Mouse (Mus musculus) liver, embryonic 13.5 days (tissue): ENCODE measurements around the gene Nkx2-3. TPM values are rescaled to one million over a fixed set of nuclear protein-coding genes. Genes with fewer than 3 reads are reported as not detected.

Experiments used
- ATAC-seq: fragments of 200-750 bp; cut with Nextera tagmentation; 2 replicates; pipeline ENCODE4 v1.8.0; 2017; ENCODE audit warnings: low read depth, mild to moderate bottlenecking, moderate number of reproducible peaks, moderate library complexity
- DNase-seq: peaks from one replicate; pipeline ENCODE4 v3.0.0; 2022
- H3K27ac ChIP-seq: fragments of 300-500 bp; sonication (generic); 2 replicates; pipeline ENCODE4 v1.5.1; 2015; ENCODE audit warnings: moderate library complexity, mild to moderate bottlenecking, inconsistent platforms
- H3K27me3 ChIP-seq: fragments of 300-500 bp; sonication (generic); 2 replicates; pipeline ENCODE4 v1.6.1; 2015; ENCODE audit warnings: mild to moderate bottlenecking, inconsistent platforms
- H3K36me3 ChIP-seq: fragments of 300-500 bp; sonication (generic); 2 replicates; pipeline ENCODE4 v1.6.1; 2015; ENCODE audit warnings: mild to moderate bottlenecking, inconsistent platforms
- H3K4me1 ChIP-seq: fragments of 300-500 bp; sonication (generic); replicated peaks from 2 replicates; pipeline ENCODE4 v1.6.1; 2015; ENCODE audit warnings: inconsistent platforms
- H3K4me2 ChIP-seq: fragments of 300-500 bp; sonication (generic); 2 replicates; pipeline ENCODE4 v1.6.1; 2015; ENCODE audit warnings: inconsistent platforms, mild to moderate bottlenecking, moderate library complexity
- H3K4me3 ChIP-seq: fragments of 300-500 bp; sonication (generic); replicated peaks from 2 replicates; pipeline ENCODE4 v1.5.1; 2015; ENCODE audit warnings: mild to moderate bottlenecking, inconsistent platforms
- H3K9ac ChIP-seq: fragments of 300-500 bp; sonication (generic); 2 replicates; pipeline ENCODE4 v1.6.1; 2015; ENCODE audit warnings: mild to moderate bottlenecking, inconsistent platforms
- H3K9me3 ChIP-seq: fragments of 300-500 bp; sonication (generic); replicated peaks from 2 replicates; pipeline ENCODE4 v1.6.1; 2016; ENCODE audit warnings: inconsistent platforms
- WGBS: fragments of 180-500 bp; shearing (Covaris S2); methylation state at CpG from one replicate; pipeline ENCODE4 v1.1.7; 2015; ENCODE audit not compliant: insufficient replicate concordance; 5-methylcytosine and 5-hydroxymethylcytosine counted together
- polyA plus RNA-seq: library from polyadenylated mRNA; unstranded; fragments of >200 nt; fragmentation: Nextera tagmentation; extraction: Ambion mirVana; gene quantifications from 2 replicates; pipeline ENCODE4 v1.2.1, GENCODE M21; 2015

The Nkx2-3 gene
- polyA plus RNA-seq, 1 experiment from 2014 or later: 0.21 TPM

DNA sequence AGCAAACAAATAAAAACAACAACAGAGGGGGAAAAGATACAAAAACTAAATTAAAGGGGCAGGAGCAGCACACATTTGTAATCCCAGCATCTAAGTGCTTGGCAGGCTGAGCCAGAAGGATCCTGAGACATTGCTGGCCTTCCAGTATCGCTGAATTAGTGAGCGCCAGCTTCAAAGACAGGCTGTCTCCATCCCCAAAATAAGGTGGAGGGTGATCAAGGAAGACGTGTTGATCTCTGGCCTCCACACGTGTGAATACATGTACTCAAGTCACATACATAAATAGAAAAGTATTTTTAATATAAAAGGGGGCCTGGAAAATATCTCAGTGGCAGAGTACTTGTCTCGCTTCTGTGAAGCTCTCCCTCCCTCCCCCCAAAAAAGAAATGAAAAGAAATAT is 15.1 kb upstream of the Nkx2-3 start:
- no peak overlapping the region for H3K4me3 ChIP-seq
- peaks cover 94% of the 10 kb centered on the region for H3K27me3 ChIP-seq
- H3K9ac ChIP-seq: no peak overlapping the region
- no peak for ATAC-seq
- H3K9me3 ChIP-seq: no peaks in the 10 kb centered on the region
- no peak for DNase-seq
- 49% methylated on average over 5 of the region's 5 CpGs for WGBS
- peaks cover 12% of the 10 kb centered on the region; the same call in 1 of the 2 replicates for H3K4me1 ChIP-seq
- no peaks in the 10 kb centered on the region for H3K36me3 ChIP-seq
- H3K4me2 ChIP-seq: no peak overlapping the region
- H3K27ac ChIP-seq: no peak overlapping the region

DNA sequence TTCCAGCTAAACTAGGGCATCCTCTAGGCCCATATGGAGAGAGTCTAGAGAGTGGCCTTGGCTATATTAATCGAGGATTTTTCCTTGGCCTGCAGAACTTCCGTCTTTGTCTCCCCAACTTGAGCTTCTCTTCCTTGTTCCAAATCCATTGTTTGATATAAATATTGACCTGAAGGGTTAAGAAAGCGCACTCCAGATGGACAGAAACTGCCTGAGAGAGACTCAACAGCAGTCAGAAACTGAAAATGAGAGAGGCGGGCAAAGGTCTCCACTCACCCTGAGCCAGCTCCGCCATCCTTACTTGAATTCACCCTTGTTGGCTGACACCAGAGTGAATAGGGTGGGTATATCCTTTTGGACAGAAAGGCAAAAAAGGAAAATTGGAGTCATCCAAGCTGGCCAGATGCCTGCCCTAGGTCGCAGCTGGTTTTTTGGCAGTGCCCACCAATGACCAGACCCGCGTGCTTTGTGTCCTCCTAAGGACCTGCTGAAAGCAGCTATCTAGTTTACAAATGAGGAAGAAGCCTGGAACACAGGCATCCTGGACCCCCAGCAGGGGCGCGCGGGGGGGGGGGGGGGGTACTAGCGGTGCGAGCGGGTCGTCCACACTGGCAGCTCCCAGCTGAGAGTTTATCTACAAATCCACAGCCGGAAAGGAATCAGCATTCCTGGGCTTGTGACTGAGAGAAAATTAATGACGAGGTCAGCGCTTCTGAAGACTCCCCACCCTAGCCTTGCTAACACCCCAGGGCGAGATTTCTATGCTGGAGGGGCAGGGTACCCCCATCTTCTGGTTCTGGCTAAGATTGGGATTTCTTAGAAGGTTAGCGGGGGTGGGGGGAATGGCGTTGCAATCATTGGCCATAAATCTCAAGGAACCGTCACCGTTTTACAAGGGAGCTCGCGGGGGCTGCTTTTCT is 13.1 kb upstream of the Nkx2-3 start:
- ATAC-seq: no peak
- peak overlapping the region; percentile 23 for H3K4me2 ChIP-seq

DNA sequence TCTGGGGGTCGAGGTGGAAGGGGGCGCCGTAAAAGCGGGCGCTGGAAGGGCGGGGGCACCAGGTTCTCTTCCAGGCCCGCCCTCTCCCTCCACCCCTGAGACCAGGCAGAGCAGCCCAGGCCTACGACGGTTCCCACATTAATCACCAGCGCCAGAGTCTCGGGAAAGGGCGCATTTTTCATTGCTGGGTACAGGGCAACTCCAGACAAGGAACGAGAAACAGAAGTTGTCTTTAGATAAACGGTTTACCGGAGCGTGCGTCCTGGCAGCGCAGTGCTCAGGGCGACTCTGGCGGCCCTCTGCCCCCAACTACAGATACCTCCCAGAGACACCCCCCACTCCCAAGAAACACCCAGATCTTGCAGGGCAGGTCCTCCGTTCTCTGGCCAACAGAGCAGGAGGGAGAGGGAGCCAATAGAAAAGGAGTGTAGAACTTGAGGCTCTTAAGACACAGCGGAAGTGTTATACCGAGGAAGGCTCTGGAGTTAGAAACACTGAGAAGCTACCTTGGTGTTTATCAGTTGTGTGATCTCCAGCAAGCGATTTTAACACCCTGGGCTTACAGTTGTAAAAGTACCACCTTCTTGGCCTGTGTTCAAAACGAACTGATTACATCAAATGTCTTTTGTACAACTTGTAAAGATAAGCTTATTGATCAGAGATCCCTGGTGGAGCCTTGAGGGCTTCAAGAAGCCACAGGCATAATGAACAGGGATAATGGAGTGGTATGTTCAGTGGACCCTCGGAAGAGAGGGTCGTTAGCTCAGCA is 12.2 kb upstream of the Nkx2-3 start:
- Histone ChIP-seq H3K4me2 (peak overlapping the region; percentile 23), H3K9me3 (no peaks in the 10 kb centered on the region), H3K27ac (no peak overlapping the region), H3K9ac (no peak overlapping the region), H3K4me3 (0 out of 2 replicates have a peak overlapping the region, but pooled peaks have one; percentile 11), H3K27me3 (peaks cover 99% of the 10 kb centered on the region), H3K4me1 (peaks cover 12% of the 10 kb centered on the region; the same call in 1 of the 2 replicates), H3K36me3 (no peaks in the 10 kb centered on the region)
- WGBS: 1% methylated on average over 27 of the region's 27 CpGs
- DNase-seq: no peak
- ATAC-seq: no peak

More for the DNA sequence above, 13.1 kb upstream of the Nkx2-3 start:
- WGBS: 8% methylated on average over 25 of the region's 25 CpGs
- H3K27ac ChIP-seq: no peak overlapping the region
- no peaks in the 10 kb centered on the region for H3K36me3 ChIP-seq
- no peak for DNase-seq
- peaks cover 12% of the 10 kb centered on the region; the same call in 1 of the 2 replicates for H3K4me1 ChIP-seq
- peaks cover 95% of the 10 kb centered on the region for H3K27me3 ChIP-seq
- H3K9ac ChIP-seq: no peak overlapping the region
- 0 out of 2 replicates have a peak overlapping the region, but pooled peaks have one; percentile 11 for H3K4me3 ChIP-seq
- no peaks in the 10 kb centered on the region for H3K9me3 ChIP-seq

DNA sequence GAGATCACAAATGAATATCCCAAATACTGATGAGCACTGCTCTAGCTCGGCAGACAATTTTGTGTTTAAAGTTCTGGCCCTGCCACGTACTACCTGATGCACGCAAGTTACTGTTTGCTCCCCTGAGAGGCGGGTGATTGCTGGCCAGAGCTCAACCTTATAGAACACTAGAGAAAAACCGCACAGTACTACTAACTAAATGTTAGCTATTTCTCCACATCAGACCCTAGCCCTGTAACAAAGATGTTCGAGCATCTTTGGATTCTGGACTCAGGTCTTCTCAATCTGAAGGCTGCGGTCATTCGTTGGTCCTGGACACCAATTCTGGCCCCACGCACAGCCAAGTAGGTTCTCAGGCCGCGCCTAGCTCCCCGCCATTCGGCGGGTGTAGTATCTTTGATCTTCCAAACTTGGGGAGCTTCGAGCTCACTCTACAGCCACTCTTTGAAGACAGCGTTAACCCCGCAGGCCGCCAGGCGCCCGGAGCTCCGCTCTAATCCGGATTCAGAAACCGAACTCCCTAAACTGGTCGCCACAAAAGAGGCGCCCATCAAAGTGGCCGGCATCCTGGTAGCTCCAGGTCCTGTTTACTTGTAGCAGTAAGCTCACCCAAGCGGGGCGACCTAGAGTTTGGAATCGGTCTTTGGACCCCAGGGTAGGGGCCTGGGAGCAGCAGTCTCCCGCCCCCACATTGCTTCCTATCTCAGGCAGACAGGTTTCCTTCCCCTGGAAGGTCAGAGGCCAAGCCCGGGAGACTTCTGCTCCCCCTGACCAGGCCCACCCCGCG is 11.4 kb upstream of the Nkx2-3 start:
- Histone ChIP-seq H3K4me2 (no peak overlapping the region), H3K9me3 (no peaks in the 10 kb centered on the region), H3K27ac (no peak overlapping the region), H3K4me1 (peaks cover 12% of the 10 kb centered on the region; the same call in 1 of the 2 replicates), H3K9ac (no peak overlapping the region), H3K4me3 (no peak overlapping the region), H3K27me3 (peaks cover 99% of the 10 kb centered on the region), H3K36me3 (no peaks in the 10 kb centered on the region)
- DNase-seq (no peak), ATAC-seq (no peak)
- 4% methylated on average over 33 of the region's 33 CpGs for WGBS

DNA sequence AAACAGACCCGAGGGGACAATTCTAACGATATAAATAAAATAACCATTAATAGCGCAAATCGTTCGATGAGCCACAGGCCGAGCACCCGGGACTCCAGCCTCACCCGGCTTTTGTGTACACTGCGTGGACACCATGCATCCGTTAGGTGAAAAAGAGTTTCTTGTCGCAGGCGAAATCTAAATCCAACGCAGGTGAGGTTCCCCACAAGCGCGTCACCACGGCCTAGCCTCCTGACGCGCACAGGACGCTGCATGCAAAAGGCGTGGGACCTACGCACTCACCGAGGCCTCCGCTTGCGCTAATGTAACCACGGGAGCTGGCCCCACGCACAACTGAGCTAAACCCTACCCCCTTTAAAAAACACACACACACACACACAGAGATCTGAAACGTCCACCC is 10.7 kb upstream of the Nkx2-3 start:
- Histone ChIP-seq H3K4me2 (no peak overlapping the region), H3K9me3 (no peaks in the 10 kb centered on the region), H3K4me1 (peaks cover 12% of the 10 kb centered on the region; the same call in 1 of the 2 replicates), H3K27me3 (peaks cover 99% of the 10 kb centered on the region), H3K36me3 (no peaks in the 10 kb centered on the region), H3K4me3 (no peak overlapping the region), H3K27ac (no peak overlapping the region), H3K9ac (no peak overlapping the region)
- no peak for DNase-seq
- no peak for ATAC-seq
- WGBS: 9% methylated on average over 27 of the region's 27 CpGs

DNA sequence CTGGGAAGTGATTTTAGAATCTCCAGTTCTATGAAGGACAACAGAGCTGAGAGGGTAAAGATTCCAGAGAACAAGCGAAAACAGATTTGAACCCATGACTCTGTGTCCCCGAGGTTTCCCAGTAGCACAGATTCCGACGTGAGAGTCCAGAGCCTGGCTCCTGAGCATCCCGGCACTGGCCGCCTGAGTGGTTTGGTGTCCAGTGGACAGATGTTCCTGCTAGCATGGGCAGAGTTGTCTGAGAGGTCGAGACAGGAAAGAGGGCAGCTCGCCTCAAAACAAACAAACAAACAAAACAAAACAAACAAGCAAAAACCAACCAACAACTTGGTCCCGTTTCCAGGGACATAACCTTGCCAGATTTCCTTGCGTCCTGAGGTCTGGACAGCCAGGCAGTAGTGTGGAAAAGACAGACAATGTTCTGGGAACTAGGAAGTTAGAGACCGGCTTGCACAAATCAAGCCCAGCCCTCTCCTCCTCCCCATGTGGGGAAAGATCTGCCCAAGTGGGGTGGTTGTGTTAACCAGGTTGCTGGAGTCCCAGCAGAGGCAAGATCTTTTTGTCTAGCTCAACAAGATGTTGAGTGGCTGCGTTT is 10.0 kb upstream of the Nkx2-3 start:
- Histone ChIP-seq H3K36me3 (no peaks in the 10 kb centered on the region), H3K4me1 (peaks cover 12% of the 10 kb centered on the region; the same call in 1 of the 2 replicates), H3K4me2 (no peak overlapping the region), H3K27ac (no peak overlapping the region), H3K9ac (no peak overlapping the region), H3K27me3 (peaks cover 99% of the 10 kb centered on the region), H3K4me3 (no peak overlapping the region), H3K9me3 (no peaks in the 10 kb centered on the region)
- 18% methylated on average over 12 of the region's 12 CpGs for WGBS
- ATAC-seq (no peak), DNase-seq (no peak)

DNA sequence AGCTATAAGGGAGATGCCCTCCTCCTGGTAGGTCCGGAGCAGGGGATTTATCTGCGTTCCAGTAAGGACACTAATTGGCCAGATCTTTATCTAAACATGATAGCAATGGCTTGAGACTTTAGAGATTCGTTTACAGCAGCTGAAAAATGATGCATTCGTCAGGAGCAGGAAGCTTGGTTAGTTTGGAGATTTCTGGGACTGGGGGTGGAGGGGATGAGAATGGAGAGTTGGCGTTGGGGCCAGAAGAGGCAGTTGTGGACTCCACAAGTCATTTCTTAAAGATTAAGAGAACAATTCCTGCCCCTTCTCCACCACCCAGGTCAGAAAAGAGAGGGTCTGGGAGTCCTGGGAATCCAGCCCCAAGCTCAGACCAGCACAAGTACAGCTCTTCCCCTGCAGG is 8.6 kb upstream of the Nkx2-3 start:
- Histone ChIP-seq H3K9me3 (no peaks in the 10 kb centered on the region), H3K4me3 (no peak overlapping the region), H3K27me3 (peaks cover 100% of the 10 kb centered on the region), H3K36me3 (no peaks in the 10 kb centered on the region), H3K27ac (no peak overlapping the region), H3K4me2 (no peak overlapping the region), H3K4me1 (peaks cover 12% of the 10 kb centered on the region; the same call in 1 of the 2 replicates), H3K9ac (no peak overlapping the region)
- DNase-seq (no peak), ATAC-seq (no peak)
- 20% methylated on average over 5 of the region's 5 CpGs for WGBS

DNA sequence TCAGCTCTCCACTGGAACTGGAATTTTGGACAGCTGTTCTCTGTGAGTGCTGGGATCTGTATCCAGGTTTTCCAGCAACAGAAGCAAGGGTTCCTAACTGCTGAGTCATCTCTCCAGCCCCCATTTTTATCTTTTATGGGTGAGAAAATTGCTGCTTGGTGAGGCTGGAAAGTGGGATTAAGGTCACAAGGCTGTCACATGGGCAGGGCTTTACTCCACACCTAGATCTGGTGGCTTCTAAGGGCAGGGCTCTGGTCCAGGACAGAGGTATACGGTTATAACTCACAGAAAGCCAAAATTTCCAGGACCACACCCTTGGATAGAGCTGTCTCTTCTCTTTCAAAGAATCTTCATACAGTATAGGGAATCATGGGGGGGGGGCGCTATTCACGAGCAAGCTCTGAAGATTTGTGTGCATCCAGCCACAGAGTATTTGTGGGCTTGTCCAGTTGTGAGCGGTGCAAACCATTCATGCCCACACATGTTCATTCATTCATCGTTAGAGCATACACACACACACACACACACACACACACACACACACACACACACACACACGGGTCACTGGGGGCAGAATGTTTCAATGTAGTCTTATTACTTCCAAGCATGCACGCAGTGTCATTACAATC is 7.5 kb upstream of the Nkx2-3 start:
- no peak overlapping the region for H3K4me3 ChIP-seq
- no peaks in the 10 kb centered on the region for H3K36me3 ChIP-seq
- H3K9me3 ChIP-seq: no peaks in the 10 kb centered on the region
- H3K27me3 ChIP-seq: peaks cover 99% of the 10 kb centered on the region
- no peak overlapping the region for H3K27ac ChIP-seq
- DNase-seq (no peak), ATAC-seq (no peak)
- 22% methylated on average over 7 of the region's 7 CpGs for WGBS
- H3K9ac ChIP-seq: no peak overlapping the region
- H3K4me1 ChIP-seq: peaks cover 7% of the 10 kb centered on the region; the same call in 1 of the 2 replicates
- no peak overlapping the region for H3K4me2 ChIP-seq

DNA sequence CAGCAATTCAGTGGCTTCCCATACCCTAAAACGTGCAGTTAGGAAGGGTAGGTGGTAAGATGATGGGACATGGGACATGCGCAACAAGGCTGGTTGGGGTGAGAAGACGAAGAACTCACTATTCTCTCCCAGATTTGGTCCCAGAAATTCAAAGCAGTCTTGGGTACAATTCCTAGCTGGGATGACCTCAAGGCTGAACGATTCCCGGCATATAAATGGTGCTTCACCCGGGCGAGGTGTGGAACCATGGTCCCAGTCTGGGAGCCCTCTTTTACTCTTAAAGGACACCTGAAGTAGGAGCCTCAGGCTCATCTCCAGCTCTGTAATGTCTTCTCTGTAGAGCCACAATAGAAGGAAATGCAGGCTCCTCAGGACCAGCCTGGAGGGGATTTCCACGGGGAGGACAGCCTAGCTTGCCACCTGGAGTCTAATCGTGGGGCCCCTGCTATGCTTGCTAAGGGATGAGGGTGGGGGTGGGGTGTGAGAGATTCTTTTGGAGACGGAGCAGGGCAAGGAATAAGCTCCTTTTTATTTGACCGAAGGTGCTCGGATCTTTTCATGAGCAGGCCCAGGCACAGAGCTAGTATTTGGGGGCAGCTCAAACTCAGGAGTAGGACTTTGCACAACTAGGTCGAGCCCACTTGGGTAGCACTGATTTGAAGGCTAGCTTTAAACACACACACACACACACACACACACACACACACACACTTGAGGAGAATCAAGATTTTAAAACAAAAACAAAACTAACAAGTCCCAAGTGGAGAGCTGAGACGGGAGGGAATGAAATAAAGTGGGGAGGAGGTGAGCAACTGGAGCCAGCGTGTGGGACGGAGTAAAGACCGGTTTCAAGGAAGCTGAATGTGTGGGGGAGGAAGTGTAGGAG is 6.2 kb upstream of the Nkx2-3 start:
- no peak for ATAC-seq
- DNase-seq: no peak
- H3K9ac ChIP-seq: no peak overlapping the region
- H3K27ac ChIP-seq: no peak overlapping the region
- no peaks in the 10 kb centered on the region for H3K9me3 ChIP-seq
- no peak overlapping the region for H3K4me3 ChIP-seq
- 10% methylated on average over 17 of the region's 17 CpGs for WGBS
- no peaks in the 10 kb centered on the region for H3K36me3 ChIP-seq
- no peaks in the 10 kb centered on the region for H3K4me1 ChIP-seq
- H3K4me2 ChIP-seq: 0 out of 2 replicates have a peak overlapping the region, but pooled peaks have one; percentile 5
- H3K27me3 ChIP-seq: peaks cover 99% of the 10 kb centered on the region
